Mouse (Mus musculus): Measurements from ENCODE around the gene Cep19.

DNA sequence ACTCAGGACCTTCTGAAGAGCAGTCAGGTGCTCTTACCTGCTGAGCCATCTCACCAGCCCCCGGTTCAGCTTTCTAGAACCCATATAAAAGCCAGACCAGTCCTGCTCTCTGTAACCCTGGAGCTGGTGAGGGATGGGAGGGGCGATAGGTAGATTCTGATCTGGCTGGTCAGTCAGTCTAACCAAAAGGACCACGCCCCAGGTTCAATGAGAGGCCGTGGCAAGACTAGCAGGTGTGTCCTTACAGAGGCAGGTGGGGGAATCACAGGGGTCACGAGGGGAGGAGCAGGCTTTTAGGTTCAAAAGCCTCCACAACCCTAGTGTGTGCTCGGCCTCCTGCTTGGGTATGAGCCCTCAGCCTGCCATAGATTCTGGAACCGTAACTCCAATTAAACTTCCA, 8.1 kb upstream of the Cep19 start:
- TF ChIP-seq MAX (IDR thresholded peaks at IDR 0.05; ENCODE audit: low read depth): no peak
- no peak for TF ChIP-seq USF1 (IDR thresholded peaks at IDR 0.05; ENCODE audit: low read depth)
- no peak for TF ChIP-seq POLR2A (IDR thresholded peaks at IDR 0.05; ENCODE audit: insufficient read length, low read depth)
- no peak for TF ChIP-seq MYOG (IDR thresholded peaks at IDR 0.05; ENCODE audit: control insufficient read depth in 1 of 3, insufficient read depth in 1 of 3, insufficient read length in 2 of 3, low read depth in 2 of 3)

Measured in myocyte (in vitro differentiated cells).